Mouse (Mus musculus) MEL (cell line): ENCODE data around the gene Tesk2.

ENCODE experiments used
- CTCF ChIP-seq, 3 experiments: IDR thresholded peaks in 2 of 3; conservative IDR thresholded peaks in 1 of 3; 2 replicates each; pipeline ENCODE4 v1.5.1; 2011 to 2012; ENCODE audit warnings: low read length in 3 of 3, low read depth in 2 of 3, mild to moderate bottlenecking in 2 of 3, improper control_type of control experiment in 1 of 3, inconsistent platforms in 1 of 3, mixed read lengths in 1 of 3, moderate library complexity in 1 of 3; ENCODE audit not compliant: control insufficient read depth in 1 of 3, insufficient read depth in 1 of 3, poor library complexity in 1 of 3, severe bottlenecking in 1 of 3
- E2F4 ChIP-seq: IDR thresholded peaks from 2 replicates; pipeline ENCODE4 v1.6.1; 2011; ENCODE audit warnings: low read depth, low read length, improper control_type of control experiment, borderline replicate concordance
- MAX ChIP-seq: IDR thresholded peaks from 2 replicates; pipeline ENCODE4 v1.6.1; 2011; ENCODE audit warnings: low read length, improper control_type of control experiment
- MXI1 ChIP-seq: IDR thresholded peaks from 2 replicates; pipeline ENCODE4 v1.6.1; 2011; ENCODE audit warnings: mild to moderate bottlenecking, low read depth, low read length, improper control_type of control experiment
- POLR2A ChIP-seq, 2 experiments: IDR thresholded peaks; 2 replicates each; pipeline ENCODE4 v1.6.1; 2011 to 2012; ENCODE audit warnings: low read length in 2 of 2, mild to moderate bottlenecking in 2 of 2, control low read depth in 1 of 2, improper control_type of control experiment in 1 of 2, low read depth in 1 of 2, moderate library complexity in 1 of 2; ENCODE audit not compliant: control insufficient read depth in 1 of 2, insufficient read depth in 1 of 2, poor library complexity in 1 of 2
- RAD21 ChIP-seq: IDR thresholded peaks from 2 replicates; pipeline ENCODE4 v1.6.1; 2011; ENCODE audit warnings: mild to moderate bottlenecking, low read depth, low read length, improper control_type of control experiment

GRCm38 (mm10) chr4:116708791-116709390 lies 11.9 kb upstream of the Tesk2 start:
- TF ChIP-seq CTCF (IDR thresholded peaks at IDR 0.05 in 2 of 3, conservative IDR thresholded peaks at IDR 0.05 in 1 of 3; ENCODE audit: control insufficient read depth in 1 of 3, insufficient read depth in 1 of 3, low read depth in 2 of 3, low read length in 3 of 3, poor library complexity in 1 of 3, severe bottlenecking in 1 of 3): no peak
- TF ChIP-seq POLR2A (IDR thresholded peaks at IDR 0.05; ENCODE audit: control insufficient read depth in 1 of 2, insufficient read depth in 1 of 2, low read depth in 1 of 2, low read length in 2 of 2, poor library complexity in 1 of 2): no peak
- no peak for TF ChIP-seq RAD21
- TF ChIP-seq MXI1: no peak
- no peak; the same call in 1 of the 2 replicates for TF ChIP-seq MAX
- TF ChIP-seq E2F4: no peak
